Mouse (Mus musculus) E14TG2a.4 (cell line): Measurements from ENCODE around the gene Xxylt1.

Source experiments
- H3K27me3 ChIP-seq: 2 replicates; pipeline ENCODE4 v1.6.1; 2014; ENCODE audit warnings: low read length, control low read depth; ENCODE audit not compliant: insufficient read depth
- H3K36me3 ChIP-seq: 2 replicates; pipeline ENCODE4 v1.6.1; 2014; ENCODE audit warnings: low read length, control low read depth; ENCODE audit not compliant: insufficient read depth
- H3K4me1 ChIP-seq: replicated peaks from 2 replicates; pipeline ENCODE4 v1.6.1; 2014; ENCODE audit warnings: low read depth, low read length, control low read depth
- H3K4me3 ChIP-seq: replicated peaks from 2 replicates; pipeline ENCODE4 v1.5.1; 2014; ENCODE audit warnings: mild to moderate bottlenecking, low read length
- H3K9me3 ChIP-seq: 2 replicates; pipeline ENCODE4 v1.6.1; 2014; ENCODE audit warnings: low read length, control low read depth
- CTCF ChIP-seq: conservative IDR thresholded peaks from 2 replicates; pipeline ENCODE4 v1.5.1; 2014; ENCODE audit warnings: low read length
- NANOG ChIP-seq: IDR thresholded peaks from 2 replicates; pipeline ENCODE4 v1.6.1; 2014; ENCODE audit warnings: borderline replicate concordance, low read length, mixed read lengths
- POU5F1 ChIP-seq: IDR thresholded peaks from 2 replicates; pipeline ENCODE4 v1.6.1; 2014; ENCODE audit warnings: low read length, borderline replicate concordance

Gene Xxylt1

DNA sequence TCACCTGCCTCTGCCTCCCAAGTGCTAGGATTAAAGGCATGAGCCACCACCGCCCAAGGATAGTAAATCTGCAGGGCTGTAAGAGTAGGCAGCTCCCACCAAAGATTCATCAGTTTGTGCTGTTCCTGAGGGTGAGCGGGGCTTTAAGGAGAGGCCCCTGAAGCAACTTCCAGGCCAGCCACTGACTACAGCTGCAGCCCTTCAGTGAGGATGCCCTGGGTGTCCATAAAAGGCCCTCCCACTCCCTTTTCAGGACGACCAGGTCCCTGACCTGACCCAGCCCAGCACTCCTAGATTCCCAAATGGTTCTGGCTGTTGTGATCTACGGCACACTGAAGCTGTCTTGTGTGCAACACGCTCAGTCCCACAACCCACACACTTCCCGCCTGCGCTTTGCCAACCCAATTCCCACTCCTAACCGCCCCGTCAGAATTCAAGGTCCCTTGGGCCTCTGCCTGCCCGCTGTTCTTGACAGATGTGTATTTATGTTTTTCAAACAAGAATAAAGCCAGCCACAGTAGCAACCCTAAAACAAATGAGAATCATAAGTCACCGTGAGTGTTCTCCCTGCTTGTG lies 146.9 kb downstream of the Xxylt1 start:
- TF ChIP-seq NANOG (no peak), POU5F1 (no peak), CTCF (no peak)
- Histone ChIP-seq H3K4me1 (peaks cover 75% of the 10 kb centered on the region), H3K9me3 (peaks cover 12% of the 10 kb centered on the region), H3K4me3 (peak overlapping the region; percentile 55; the same call in 1 of the 2 replicates), H3K36me3 (no peaks in the 10 kb centered on the region), H3K27me3 (no peaks in the 10 kb centered on the region)

DNA sequence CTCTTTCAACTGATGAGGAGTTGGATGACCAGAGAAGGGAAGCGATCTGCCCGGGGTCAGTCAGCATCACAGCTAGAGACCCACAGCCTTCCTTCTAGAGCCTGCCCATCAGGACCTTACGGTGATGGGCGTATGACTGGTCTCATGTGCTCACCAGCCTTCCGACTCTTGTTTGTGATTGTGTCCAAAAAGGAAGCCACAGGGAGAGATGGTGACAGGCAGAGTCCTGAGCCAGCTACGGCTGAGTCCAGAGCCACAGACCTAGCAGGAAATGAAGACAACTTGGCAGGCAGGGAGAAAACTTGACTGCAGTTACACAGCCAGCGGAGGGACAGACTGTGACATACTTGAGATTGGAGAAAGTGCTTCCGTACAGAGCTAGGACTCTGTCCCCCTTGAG lies 147.9 kb downstream of the Xxylt1 start:
- no peak for TF ChIP-seq CTCF
- no peak for TF ChIP-seq POU5F1
- TF ChIP-seq NANOG = no peak

GRCm38 (mm10) chr16:30932791-30933190 lies 148.4 kb downstream of the Xxylt1 start:
- Histone ChIP-seq H3K36me3 (no peaks in the 10 kb centered on the region), H3K4me3 (peak overlapping the region; percentile 43; the same call in 1 of the 2 replicates), H3K9me3 (peaks cover 12% of the 10 kb centered on the region), H3K4me1 (peaks cover 60% of the 10 kb centered on the region), H3K27me3 (no peaks in the 10 kb centered on the region)
- TF ChIP-seq CTCF (no peak), NANOG (no peak), POU5F1 (no peak)

More for the DNA sequence above, 147.9 kb downstream of the Xxylt1 start:
- Histone ChIP-seq H3K4me3 (no peak overlapping the region), H3K27me3 (no peaks in the 10 kb centered on the region), H3K4me1 (peaks cover 66% of the 10 kb centered on the region), H3K36me3 (no peaks in the 10 kb centered on the region), H3K9me3 (peaks cover 12% of the 10 kb centered on the region)

DNA sequence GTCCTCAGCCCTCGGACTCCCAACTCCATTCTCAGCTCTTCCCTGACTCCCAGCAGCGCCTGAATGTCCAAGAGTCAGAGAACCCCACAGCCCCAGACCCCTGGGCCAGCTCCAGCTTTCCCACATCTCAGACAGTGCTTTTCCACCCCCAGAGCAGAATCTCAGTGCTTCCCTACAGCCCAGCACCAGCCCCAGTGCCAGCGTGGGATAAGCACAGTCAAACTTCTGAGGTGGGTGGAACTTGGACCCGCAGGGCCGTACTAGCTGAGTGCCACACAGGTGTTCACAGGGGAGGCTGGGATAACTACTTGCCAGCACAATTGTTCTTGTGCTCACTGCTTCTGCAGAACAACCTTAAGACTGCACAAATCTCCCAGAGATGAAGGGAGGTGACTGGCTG lies 149.0 kb downstream of the Xxylt1 start:
- Histone ChIP-seq H3K4me1 (peaks cover 56% of the 10 kb centered on the region), H3K27me3 (no peaks in the 10 kb centered on the region), H3K4me3 (peak overlapping the region; percentile 43; the same call in 1 of the 2 replicates), H3K9me3 (peaks cover 12% of the 10 kb centered on the region), H3K36me3 (no peaks in the 10 kb centered on the region)
- no peak for TF ChIP-seq POU5F1
- no peak for TF ChIP-seq NANOG
- TF ChIP-seq CTCF = no peak

DNA sequence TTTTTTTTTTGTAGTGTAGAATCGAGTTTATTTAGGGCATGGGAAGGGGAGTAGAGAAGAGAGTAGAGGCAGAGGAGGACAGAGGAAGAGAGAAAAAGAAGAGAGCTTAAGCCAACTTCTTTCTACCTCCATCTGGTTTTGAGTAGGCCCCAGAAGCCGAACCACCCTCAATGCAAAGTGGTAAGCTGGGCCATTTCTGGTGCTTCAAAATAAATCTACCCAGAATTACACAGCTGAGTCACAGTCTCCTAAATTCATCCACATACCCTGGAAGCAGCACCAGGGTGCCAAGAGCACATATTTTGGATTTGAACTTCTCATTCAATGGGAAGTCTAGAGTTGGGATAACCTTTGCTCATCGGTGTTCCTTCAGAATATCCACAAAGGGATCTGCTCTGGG lies 152.1 kb downstream of the Xxylt1 start:
- Histone ChIP-seq H3K27me3 (no peaks in the 10 kb centered on the region), H3K4me1 (peaks cover 26% of the 10 kb centered on the region), H3K4me3 (no peak overlapping the region), H3K36me3 (no peaks in the 10 kb centered on the region), H3K9me3 (peaks cover 12% of the 10 kb centered on the region)
- no peak for TF ChIP-seq CTCF
- no peak for TF ChIP-seq POU5F1
- TF ChIP-seq NANOG = no peak

GRCm38 (mm10) chr16:30928076-30928750 lies 153.0 kb downstream of the Xxylt1 start:
- Histone ChIP-seq H3K4me3 (no peak overlapping the region), H3K36me3 (no peaks in the 10 kb centered on the region), H3K27me3 (no peaks in the 10 kb centered on the region), H3K4me1 (peaks cover 18% of the 10 kb centered on the region), H3K9me3 (peaks cover 12% of the 10 kb centered on the region)
- TF ChIP-seq NANOG = no peak
- no peak for TF ChIP-seq POU5F1
- TF ChIP-seq CTCF = no peak

GRCm38 (mm10) chr16:30925496-30925895 lies 155.7 kb downstream of the Xxylt1 start:
- Histone ChIP-seq H3K27me3 (no peaks in the 10 kb centered on the region), H3K9me3 (peaks cover 19% of the 10 kb centered on the region), H3K36me3 (0 out of 2 replicates have a peak, but pooled peaks cover under 1% of the 10 kb centered on the region), H3K4me3 (no peak overlapping the region), H3K4me1 (no peaks in the 10 kb centered on the region)
- no peak for TF ChIP-seq NANOG
- no peak for TF ChIP-seq CTCF

DNA sequence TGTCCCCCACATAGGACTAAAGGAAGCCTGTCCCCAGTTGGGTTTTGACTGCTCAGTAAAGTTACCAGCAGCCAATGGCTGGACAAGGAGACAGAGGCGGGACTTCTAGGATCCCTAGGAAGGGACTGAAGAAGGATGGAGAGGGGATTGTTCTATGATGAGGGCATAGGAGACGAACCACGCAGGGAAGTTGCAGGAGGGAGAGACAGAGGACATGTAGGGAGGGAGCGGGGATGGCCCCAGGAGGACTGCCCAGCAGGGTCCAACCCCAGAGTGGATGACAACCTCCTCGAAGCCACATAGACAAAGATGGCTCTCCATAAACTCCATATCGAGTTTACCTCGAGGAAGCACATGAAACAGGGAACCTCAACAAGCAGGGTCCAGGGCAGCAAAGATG lies 157.3 kb downstream of the Xxylt1 start:
- Histone ChIP-seq H3K27me3 (no peaks in the 10 kb centered on the region), H3K9me3 (peaks cover 22% of the 10 kb centered on the region), H3K36me3 (peaks cover 8% of the 10 kb centered on the region), H3K4me1 (no peaks in the 10 kb centered on the region), H3K4me3 (no peak overlapping the region)
- TF ChIP-seq NANOG (no peak), POU5F1 (no peak), CTCF (no peak)

- peaks cover 10% of the 10 kb centered on the region for H3K36me3 ChIP-seq
- no peaks in the 10 kb centered on the region for H3K27me3 ChIP-seq
- H3K9me3 ChIP-seq = peaks cover 31% of the 10 kb centered on the region
- H3K4me1 ChIP-seq = no peaks in the 10 kb centered on the region
- TF ChIP-seq POU5F1 (no peak), NANOG (no peak), CTCF (no peak)
- no peak overlapping the region for H3K4me3 ChIP-seq
Measured at GRCm38 (mm10) chr16:30922548-30922947, 158.7 kb downstream of the Xxylt1 start.
